ENCODE assay signal across 10 mouse cellular contexts in the genomic region with DNA sequence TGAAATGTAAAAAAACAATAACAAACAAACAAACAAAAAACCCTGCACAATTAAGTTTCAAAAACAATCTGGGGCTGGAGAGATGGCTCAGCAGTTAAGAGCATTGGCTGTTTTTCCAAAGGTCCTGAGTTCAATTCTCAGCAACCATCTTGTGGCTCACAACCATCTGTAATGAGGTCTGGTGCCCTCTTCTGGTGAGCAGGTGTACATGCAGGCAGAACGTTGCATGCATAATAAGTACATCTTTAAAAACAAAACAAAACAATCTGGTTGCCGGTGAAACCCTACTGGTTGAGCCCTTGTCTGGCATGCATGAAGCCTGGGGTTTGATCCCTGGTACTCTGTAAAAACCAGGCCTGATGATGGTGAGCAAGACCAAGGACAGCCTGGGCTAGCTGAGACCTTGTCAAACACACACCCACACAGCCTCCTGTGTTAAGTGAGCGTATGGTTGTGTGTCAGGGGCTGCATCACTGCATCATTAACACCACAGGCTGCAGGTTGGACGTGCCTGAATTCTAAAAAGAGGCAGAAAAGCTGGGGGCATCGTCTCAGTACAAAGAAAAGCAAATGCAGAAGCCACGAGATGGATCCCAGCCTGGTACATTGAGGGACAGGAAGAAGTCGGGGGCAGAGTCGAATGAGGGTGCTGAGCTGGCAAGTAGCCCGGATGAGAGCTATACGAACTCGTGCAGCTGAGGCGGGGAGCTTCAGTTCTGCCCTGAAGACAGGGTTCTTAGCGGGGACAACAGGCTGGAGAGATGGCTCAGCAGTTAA. TPM values are rescaled to one million over a fixed set of nuclear protein-coding genes. Genes with fewer than 3 reads are reported as not detected.
DNase-seq lines count a peak whose midpoint lies in the region; ATAC-seq and TF ChIP-seq lines count a peak whose summit lies in the region.
"Had no signal": no experiment of that assay in that cellular context is flagged by ENCODE, and none has a peak within 500 bp of the region (broad histone marks: within the 10 kb centered on the region; RNA-seq: fewer than 3 reads in every experiment).

No protein-coding gene starts in this region.

- H3K4me3 ChIP-seq in embryonic facial prominence, embryonic 11.5 days (ENCODE audit: low read depth, low read length) = no peak overlapping the region
- no peak overlapping the region for H3K4me3 ChIP-seq in embryonic facial prominence, embryonic 10.5 days
- H3K4me3 ChIP-seq in liver, adult 2 months (ENCODE audit: insufficient read depth, low read depth, low read length) = no peak overlapping the region
- no peak overlapping the region for H3K4me3 ChIP-seq in liver, embryonic 11.5 days (ENCODE audit: low read depth, low read length)
- H3K4me3 ChIP-seq in G1E (ENCODE audit: low read depth, low read length) = no peak overlapping the region
- H3K4me3 ChIP-seq: neural tube, embryonic 12.5 days had no signal

- H3K4me2 ChIP-seq in embryonic facial prominence, embryonic 11.5 days (ENCODE audit: low read depth, low read length) = no peak overlapping the region
- no peak overlapping the region for H3K4me2 ChIP-seq in liver, embryonic 11.5 days
- H3K4me2 ChIP-seq: neural tube, embryonic 12.5 days had no signal

- H3K79me2 ChIP-seq in liver, adult 2 months (ENCODE audit: control insufficient read depth, insufficient read depth, low read length) = no peaks in the 10 kb centered on the region

- no peak overlapping the region for H3K9ac ChIP-seq in embryonic facial prominence, embryonic 11.5 days (replicated peaks; ENCODE audit: low read length)
- no peak overlapping the region for H3K9ac ChIP-seq in liver, adult 2 months (ENCODE audit: low read depth, low read length)
- no peak overlapping the region for H3K9ac ChIP-seq in liver, embryonic 11.5 days (ENCODE audit: low read depth, low read length)
- H3K9ac ChIP-seq: neural tube, embryonic 12.5 days had no signal

- peak; percentile 33; the same call in 1 of the 2 replicates for TF ChIP-seq CTCF in liver, adult 2 months (IDR thresholded peaks at IDR 0.05; ENCODE audit: low read depth, low read length)
- TF ChIP-seq CTCF in G1E (IDR thresholded peaks at IDR 0.05; ENCODE audit: low read depth, low read length) = peak; percentile 55

- intact Hi-C loops in left cerebral cortex, postnatal 25 days (cut with DNase I) = loop anchor here (10.0 kb wide), 3 partner anchors 145 to 355 kb away; no protein-coding TSS in a partner anchor

- WGBS in embryonic facial prominence, embryonic 11.5 days = 88% methylated on average over 13 of the region's 13 CpGs
- WGBS in embryonic facial prominence, embryonic 10.5 days = 88% methylated on average over 13 of the region's 13 CpGs
- WGBS in liver, adult 2 months = 88% methylated on average over 13 of the region's 13 CpGs
- WGBS in liver, embryonic 11.5 days = 77% methylated on average over 13 of the region's 13 CpGs

- no peaks in the 10 kb centered on the region for H3K27me3 ChIP-seq in embryonic facial prominence, embryonic 11.5 days (ENCODE audit: control insufficient read depth, insufficient read depth, low read length)
- H3K27me3 ChIP-seq in embryonic facial prominence, embryonic 10.5 days (replicated peaks; ENCODE audit: low read depth, poor library complexity, severe bottlenecking) = no peaks in the 10 kb centered on the region
- H3K27me3 ChIP-seq in liver, adult 2 months (ENCODE audit: control insufficient read depth, insufficient read depth, low read length) = no peaks in the 10 kb centered on the region
- no peaks in the 10 kb centered on the region for H3K27me3 ChIP-seq in liver, embryonic 11.5 days (replicated peaks; ENCODE audit: control insufficient read depth, insufficient read depth, low read length)
- peaks cover 22% of the 10 kb centered on the region for H3K27me3 ChIP-seq in G1E (ENCODE audit: insufficient read depth, low read length)
- H3K27me3 ChIP-seq: neural tube, embryonic 12.5 days had no signal

- no peaks in the 10 kb centered on the region for H3K4me1 ChIP-seq in embryonic facial prominence, embryonic 11.5 days (ENCODE audit: control insufficient read depth, insufficient read depth, low read length)
- no peaks in the 10 kb centered on the region for H3K4me1 ChIP-seq in embryonic facial prominence, embryonic 10.5 days
- H3K4me1 ChIP-seq in liver, adult 2 months (ENCODE audit: control insufficient read depth, insufficient read depth, low read length) = no peaks in the 10 kb centered on the region
- H3K4me1 ChIP-seq in liver, embryonic 11.5 days (replicated peaks; ENCODE audit: control insufficient read depth, insufficient read depth, low read length) = peaks cover 7% of the 10 kb centered on the region
- H3K4me1 ChIP-seq in G1E (ENCODE audit: insufficient read depth, low read depth, low read length) = peaks cover 3% of the 10 kb centered on the region; the same call in 1 of the 2 replicates
- H3K4me1 ChIP-seq: neural tube, embryonic 12.5 days had no signal

- H3K9me3 ChIP-seq in embryonic facial prominence, embryonic 11.5 days (replicated peaks; ENCODE audit: control insufficient read depth, low read length) = no peaks in the 10 kb centered on the region
- H3K9me3 ChIP-seq in embryonic facial prominence, embryonic 10.5 days = peaks cover 12% of the 10 kb centered on the region; the same call in 1 of the 2 replicates
- H3K9me3 ChIP-seq in liver, embryonic 11.5 days (ENCODE audit: control insufficient read depth, low read length) = peaks cover 3% of the 10 kb centered on the region; the same call in 1 of the 2 replicates
- no peaks in the 10 kb centered on the region for H3K9me3 ChIP-seq in G1E (replicated peaks)

- peaks cover 18% of the 10 kb centered on the region for H3K36me3 ChIP-seq in embryonic facial prominence, embryonic 11.5 days (replicated peaks; ENCODE audit: control insufficient read depth, insufficient read depth, low read depth, low read length)
- H3K36me3 ChIP-seq in embryonic facial prominence, embryonic 10.5 days (replicated peaks) = peaks cover 98% of the 10 kb centered on the region
- peaks cover 60% of the 10 kb centered on the region for H3K36me3 ChIP-seq in liver, adult 2 months (ENCODE audit: control insufficient read depth, insufficient read depth, low read length)
- peaks cover 48% of the 10 kb centered on the region for H3K36me3 ChIP-seq in liver, embryonic 11.5 days (ENCODE audit: control insufficient read depth, insufficient read depth, low read length)
- no peaks in the 10 kb centered on the region for H3K36me3 ChIP-seq in G1E (replicated peaks)

- no peak for TF ChIP-seq POLR2A in liver, adult 2 months (IDR thresholded peaks at IDR 0.05; ENCODE audit: extremely low read depth, insufficient read depth, low read length)

- peak; percentile 13 for DNase-seq in embryonic facial prominence, embryonic 11.5 days (ENCODE audit: low spot score)
- no peak for DNase-seq in embryonic facial prominence, embryonic 10.5 days (ENCODE audit: low spot score)
- no peak for DNase-seq in liver, adult 2 months (ENCODE audit: extremely low read depth, low read depth, low spot score)
- DNase-seq in liver, embryonic 11.5 days (ENCODE audit: low spot score) = no peak
- no peak for DNase-seq in G1E (ENCODE audit: low spot score)
- peak; percentile 50 to 87 for DNase-seq in left cerebral cortex, postnatal 25 days (ENCODE audit: low spot score in 2 of 2)
- no peak for DNase-seq in layer of hippocampus, adult 8-10 months (ENCODE audit: low spot score in 2 of 2)
- no peak for DNase-seq in gastrocnemius, adult 8-10 months (ENCODE audit: low spot score in 2 of 2)
- DNase-seq: heart, postnatal 4 days had no signal

- no peak overlapping the region for H3K27ac ChIP-seq in embryonic facial prominence, embryonic 11.5 days (replicated peaks; ENCODE audit: low read depth, low read length)
- H3K27ac ChIP-seq in embryonic facial prominence, embryonic 10.5 days (replicated peaks) = no peak overlapping the region
- no peak overlapping the region for H3K27ac ChIP-seq in liver, adult 2 months (replicated peaks; ENCODE audit: insufficient read depth, low read depth, low read length)
- no peak overlapping the region for H3K27ac ChIP-seq in liver, embryonic 11.5 days (ENCODE audit: low read depth, low read length)
- H3K27ac ChIP-seq: neural tube, embryonic 12.5 days had no signal

- ATAC-seq in embryonic facial prominence, embryonic 11.5 days (replicated peaks; ENCODE audit: insufficient number of reproducible peaks, low FRiP score, low TSS enrichment, low read depth) = no peak
- ATAC-seq in liver, embryonic 11.5 days (replicated peaks; ENCODE audit: low FRiP score) = no peak
- ATAC-seq in G1E (ENCODE audit: extremely low read depth, insufficient number of reproducible peaks, low FRiP score, poor library complexity, severe bottlenecking) = no peak

RNA-seq across cellular contexts. Expression of gene Eif4g3, which starts 32.7 kb away (rescaled TPM):
- polyA plus RNA-seq in embryonic facial prominence, embryonic 11.5 days (2014; fragmentation: Nextera tagmentation; extraction: Ambion mirVana) = 35.2 and 38.7 TPM in 2 replicates
- 39.7 and 41.9 TPM in 2 replicates for polyA plus RNA-seq in embryonic facial prominence, embryonic 10.5 days (2016; fragmentation: Nextera tagmentation; extraction: Ambion mirVana)
- total RNA-seq in liver, adult 2 months (2014; rRNA removed) = 9.7 and 11.9 TPM in 2 replicates
- 11.8 and 17.0 TPM in 2 replicates for polyA plus RNA-seq in liver, adult 2 months (2012; rRNA removed)
- 26.2 and 28.3 TPM in 2 replicates for polyA plus RNA-seq in liver, embryonic 11.5 days (2014; fragmentation: Nextera tagmentation; extraction: Ambion mirVana)
- total RNA-seq in G1E (2014; fragmentation: Nextera tagmentation) (77.8 and 97.9 TPM in 2 replicates), G1E (2017) (24.7 and 25.5 TPM in 2 replicates)
- polyA plus RNA-seq in G1E (2012) = 72.3 and 85.9 TPM in 2 replicates
- 100 to 1,000 TPM; 164 to 178 TPM for total RNA-seq in left cerebral cortex, postnatal 25 days (2021)
- total RNA-seq in layer of hippocampus, adult 8-10 months (2022) = 100 to 1,000 TPM; 143 to 163 (median 151) TPM
- 100 to 1,000 TPM; 115 to 144 (median 123) TPM for total RNA-seq in gastrocnemius, adult 8-10 months (2022)

Comparison
In these comparisons a context has a peak if more than half of its experiments do, and no peak if none do; other contexts are left out.
1. DNase-seq: peak in embryonic facial prominence, embryonic 11.5 days (single experiment) and left cerebral cortex, postnatal 25 days (2 of 2); none in embryonic facial prominence, embryonic 10.5 days (single experiment), liver, adult 2 months (single experiment), liver, embryonic 11.5 days (single experiment), G1E (single experiment), layer of hippocampus, adult 8-10 months (0 of 2) and gastrocnemius, adult 8-10 months (0 of 2).